Mouse (Mus musculus) small intestine, adult 2 months (tissue): ENCODE results near the gene Znrd1. TPM values are rescaled to one million over a fixed set of nuclear protein-coding genes. Genes with fewer than 3 reads are reported as not detected.

Source experiments
- H3K27ac ChIP-seq: fragments of 200-500 bp; 2 replicates; pipeline ENCODE4 v1.5.1; 2012; ENCODE audit warnings: low read depth, low read length, control low read depth, inconsistent platforms; ENCODE audit not compliant: insufficient read depth
- H3K27me3 ChIP-seq: fragments of 200-500 bp; 2 replicates; pipeline ENCODE4 v1.6.1; 2012; ENCODE audit warnings: mild to moderate bottlenecking, moderate library complexity, low read length, inconsistent platforms; ENCODE audit not compliant: control insufficient read depth, insufficient read depth
- H3K36me3 ChIP-seq: fragments of 200-500 bp; 2 replicates; pipeline ENCODE4 v1.6.1; 2012; ENCODE audit warnings: mild to moderate bottlenecking, low read length, control low read depth, inconsistent platforms; ENCODE audit not compliant: control insufficient read depth, insufficient read depth
- H3K4me1 ChIP-seq: fragments of 200-500 bp; 2 replicates; pipeline ENCODE4 v1.6.1; 2012; ENCODE audit warnings: low read length, inconsistent platforms, mixed read lengths; ENCODE audit not compliant: control insufficient read depth, insufficient read depth, insufficient read length
- H3K4me3 ChIP-seq: fragments of 200-500 bp; 2 replicates; pipeline ENCODE4 v1.5.1; 2012; ENCODE audit warnings: low read depth, mild to moderate bottlenecking, control low read depth, inconsistent platforms, low read length, moderate library complexity
- CTCF ChIP-seq: fragments of 200-500 bp; IDR thresholded peaks from 2 replicates; pipeline ENCODE4 v1.5.1; 2012; ENCODE audit warnings: low read depth, mild to moderate bottlenecking, control low read depth, inconsistent platforms, low read length, moderate library complexity, mixed read lengths; ENCODE audit not compliant: insufficient replicate concordance, insufficient read length; ENCODE audit errors: extremely low read depth
- POLR2A ChIP-seq: fragments of 200-500 bp; IDR thresholded peaks from 2 replicates; pipeline ENCODE4 v1.6.1; 2012; ENCODE audit warnings: low read depth, mild to moderate bottlenecking, control low read depth, inconsistent platforms, low read length, moderate library complexity
- WGBS: fragments of 180-500 bp; shearing (Covaris S2); methylation state at CpG from one replicate; pipeline ENCODE4 v1.1.7; 2018; 5-methylcytosine and 5-hydroxymethylcytosine counted together
- polyA plus RNA-seq: library from polyadenylated mRNA; depleted of rRNA; stranded (reverse); fragments of >200 nt; gene quantifications from 2 replicates; pipeline ENCODE4 v1.2.3, GENCODE M21; 2012

The Znrd1 gene
- polyA plus RNA-seq, 1 experiment, result 23.8 TPM

GRCm38 (mm10) chr17:36938056-36938455, 20.3 kb downstream of the Znrd1 start:
- Histone ChIP-seq H3K4me1 (peaks cover 9% of the 10 kb centered on the region), H3K27ac (no peak overlapping the region), H3K4me3 (no peak overlapping the region), H3K36me3 (no peaks in the 10 kb centered on the region), H3K27me3 (peaks cover 4% of the 10 kb centered on the region)
- 29% methylated on average over 2 of the region's 2 CpGs for WGBS
- no peak for TF ChIP-seq CTCF
- TF ChIP-seq POLR2A, result no peak

- TF ChIP-seq POLR2A (no peak), CTCF (no peak)
- H3K27me3 ChIP-seq, result 0 out of 2 replicates have a peak, but pooled peaks cover 3% of the 10 kb centered on the region
- H3K36me3 ChIP-seq, result no peaks in the 10 kb centered on the region
- H3K4me3 ChIP-seq, result no peak overlapping the region
- 59% methylated on average over 2 of the region's 2 CpGs for WGBS
- H3K27ac ChIP-seq, result no peak overlapping the region
- no peaks in the 10 kb centered on the region for H3K4me1 ChIP-seq
Observed at GRCm38 (mm10) chr17:36931806-36932205, 26.6 kb downstream of the Znrd1 start.

GRCm38 (mm10) chr17:36931130-36931529, 27.2 kb downstream of the Znrd1 start:
- WGBS, result 72% methylated on average over 4 of the region's 4 CpGs
- Histone ChIP-seq H3K36me3 (no peaks in the 10 kb centered on the region), H3K27me3 (0 out of 2 replicates have a peak, but pooled peaks cover 3% of the 10 kb centered on the region), H3K4me3 (no peak overlapping the region), H3K27ac (no peak overlapping the region), H3K4me1 (no peaks in the 10 kb centered on the region)
- TF ChIP-seq CTCF, result no peak
- TF ChIP-seq POLR2A, result no peak

- H3K27ac ChIP-seq, result no peak overlapping the region
- H3K27me3 ChIP-seq, result 0 out of 2 replicates have a peak, but pooled peaks cover 3% of the 10 kb centered on the region
- no peak overlapping the region for H3K4me3 ChIP-seq
- no peaks in the 10 kb centered on the region for H3K4me1 ChIP-seq
- no peak for TF ChIP-seq CTCF
- no peak for TF ChIP-seq POLR2A
- 65% methylated on average over 6 of the region's 6 CpGs for WGBS
- no peaks in the 10 kb centered on the region for H3K36me3 ChIP-seq
Observed at GRCm38 (mm10) chr17:36930233-36930632, 28.1 kb downstream of the Znrd1 start.

- TF ChIP-seq CTCF (no peak), POLR2A (no peak)
- H3K36me3 ChIP-seq, result no peaks in the 10 kb centered on the region
- H3K27ac ChIP-seq, result no peak overlapping the region
- no peaks in the 10 kb centered on the region for H3K4me1 ChIP-seq
- H3K4me3 ChIP-seq, result no peak overlapping the region
- 0 out of 2 replicates have a peak, but pooled peaks cover 3% of the 10 kb centered on the region for H3K27me3 ChIP-seq
- 70% methylated on average over 12 of the region's 12 CpGs for WGBS
Observed at GRCm38 (mm10) chr17:36929236-36929932, 29.0 kb downstream of the Znrd1 start.

- H3K27ac ChIP-seq, result no peak overlapping the region
- no peaks in the 10 kb centered on the region for H3K4me1 ChIP-seq
- 38% methylated on average over 10 of the region's 10 CpGs for WGBS
- TF ChIP-seq CTCF (no peak), POLR2A (no peak)
- no peak overlapping the region for H3K4me3 ChIP-seq
- 0 out of 2 replicates have a peak, but pooled peaks cover 3% of the 10 kb centered on the region for H3K27me3 ChIP-seq
- H3K36me3 ChIP-seq, result no peaks in the 10 kb centered on the region
Observed at GRCm38 (mm10) chr17:36927496-36928120, 30.8 kb downstream of the Znrd1 start.

GRCm38 (mm10) chr17:36923491-36923890, 34.9 kb downstream of the Znrd1 start:
- Histone ChIP-seq H3K27me3 (0 out of 2 replicates have a peak, but pooled peaks cover 3% of the 10 kb centered on the region), H3K27ac (no peak overlapping the region), H3K4me3 (no peak overlapping the region), H3K36me3 (no peaks in the 10 kb centered on the region), H3K4me1 (peaks cover 2% of the 10 kb centered on the region; the same call in 1 of the 2 replicates)
- no peak for TF ChIP-seq POLR2A
- TF ChIP-seq CTCF, result no peak
- 79% methylated on average over 4 of the region's 4 CpGs for WGBS
